Mouse (Mus musculus) limb, embryonic 14.5 days (tissue): ENCODE data around the gene Otulin. TPM values are rescaled to one million over a fixed set of nuclear protein-coding genes. Genes with fewer than 3 reads are reported as not detected.

Experiments
- ATAC-seq: fragments of 200-750 bp; cut with Nextera tagmentation; 2 replicates; pipeline ENCODE4 v1.8.0; 2017; ENCODE audit warnings: low read depth, moderate number of reproducible peaks, moderate TSS enrichment; ENCODE audit not compliant: low FRiP score
- DNase-seq: peaks from one replicate; pipeline ENCODE4 v3.0.0-alpha.2; 2015; ENCODE audit warnings: low spot score
- H3K27ac ChIP-seq: fragments of 300-500 bp; sonication (generic); replicated peaks from 2 replicates; pipeline ENCODE4 v1.5.1; 2014; ENCODE audit warnings: low read depth, mild to moderate bottlenecking, low read length, moderate library complexity, mixed read lengths
- H3K27me3 ChIP-seq: fragments of 300-500 bp; sonication (generic); 2 replicates; pipeline ENCODE4 v1.6.1; 2014; ENCODE audit warnings: low read length, mixed read lengths; ENCODE audit not compliant: control insufficient read depth, insufficient read depth
- H3K36me3 ChIP-seq: fragments of 300-500 bp; sonication (generic); 2 replicates; pipeline ENCODE4 v1.6.1; 2014; ENCODE audit warnings: mild to moderate bottlenecking, low read length, moderate library complexity, mixed read lengths; ENCODE audit not compliant: control insufficient read depth, insufficient read depth
- H3K4me1 ChIP-seq: fragments of 300-500 bp; sonication (generic); 2 replicates; pipeline ENCODE4 v1.6.1; 2014; ENCODE audit warnings: antibody characterized with exemption, low read length, mixed read lengths; ENCODE audit not compliant: control insufficient read depth, insufficient read depth
- H3K4me2 ChIP-seq: fragments of 300-500 bp; sonication (generic); replicated peaks from 2 replicates; pipeline ENCODE4 v1.6.1; 2014; ENCODE audit warnings: low read depth, mild to moderate bottlenecking, low read length, moderate library complexity; ENCODE audit not compliant: severe bottlenecking
- H3K4me3 ChIP-seq: fragments of 300-500 bp; sonication (generic); replicated peaks from 2 replicates; pipeline ENCODE4 v1.5.1; 2014; ENCODE audit warnings: low read length
- H3K9ac ChIP-seq: fragments of 300-500 bp; sonication (generic); 2 replicates; pipeline ENCODE4 v1.6.1; 2014; ENCODE audit warnings: mild to moderate bottlenecking, low read depth, low read length, moderate library complexity; ENCODE audit not compliant: severe bottlenecking
- H3K9me3 ChIP-seq: fragments of 300-500 bp; sonication (generic); 2 replicates; pipeline ENCODE4 v1.6.1; 2016; ENCODE audit warnings: low read length; ENCODE audit not compliant: control insufficient read depth
- POLR2A ChIP-seq: fragments of 200-500 bp; IDR thresholded peaks from 2 replicates; pipeline ENCODE4 v1.8.0; 2012; ENCODE audit warnings: inconsistent platforms, mild to moderate bottlenecking, moderate library complexity, borderline replicate concordance; ENCODE audit not compliant: insufficient read depth, insufficient read length; ENCODE audit errors: extremely low read depth
- WGBS: fragments of 180-500 bp; shearing (Covaris S2); extraction: QIAGEN DNeasy Blood & Tissue Kit; methylation state at CpG from one replicate; pipeline ENCODE4 v1.1.7; 2014; 5-methylcytosine and 5-hydroxymethylcytosine counted together
- polyA plus RNA-seq, 2 experiments: library from polyadenylated mRNA; depleted of rRNA in 1 of 2; stranded (reverse) in 1 of 2; unstranded in 1 of 2; fragments of >200 nt; fragmentation: Nextera tagmentation in 1 of 2; extraction: Ambion mirVana in 1 of 2; gene quantifications; 2 replicates each; pipeline versions ENCODE4 v1.2.1 to v1.2.3; 2012 to 2014

The Otulin gene
- polyA plus RNA-seq, 2 experiments = 25.7 to 43.0 TPM

DNA sequence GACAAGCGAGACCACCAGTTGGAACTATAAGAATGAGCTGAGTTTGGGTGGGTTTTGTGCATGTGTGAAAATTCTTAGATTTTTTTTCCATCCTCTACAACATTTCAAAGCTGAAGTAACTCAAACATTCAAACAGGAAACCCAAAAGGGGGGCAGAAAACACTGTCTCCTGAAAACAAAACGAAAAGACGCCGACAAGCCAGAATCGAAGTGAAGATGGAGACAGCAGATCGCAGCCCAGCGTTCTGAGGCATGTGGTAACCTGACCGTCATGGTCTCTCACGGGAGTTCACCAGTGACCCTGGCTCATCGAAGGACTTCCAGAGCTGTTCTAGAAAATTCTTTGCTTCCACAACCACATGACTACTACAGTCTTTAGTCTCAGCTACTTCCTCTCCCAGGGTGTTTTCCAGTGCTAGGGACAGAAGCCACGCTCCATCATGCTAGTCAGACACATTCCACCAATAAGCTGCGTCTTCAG lies 39.5 kb upstream of the Otulin start:
- 85% methylated on average over 12 of the region's 12 CpGs for WGBS
- ATAC-seq (no peak), DNase-seq (no peak)
- Histone ChIP-seq H3K4me3 (no peak overlapping the region), H3K27me3 (no peaks in the 10 kb centered on the region), H3K27ac (no peak overlapping the region), H3K4me2 (no peak overlapping the region), H3K4me1 (0 out of 2 replicates have a peak, but pooled peaks cover 3% of the 10 kb centered on the region), H3K9me3 (no peaks in the 10 kb centered on the region), H3K36me3 (no peaks in the 10 kb centered on the region), H3K9ac (no peak overlapping the region)
- no peak for TF ChIP-seq POLR2A

DNA sequence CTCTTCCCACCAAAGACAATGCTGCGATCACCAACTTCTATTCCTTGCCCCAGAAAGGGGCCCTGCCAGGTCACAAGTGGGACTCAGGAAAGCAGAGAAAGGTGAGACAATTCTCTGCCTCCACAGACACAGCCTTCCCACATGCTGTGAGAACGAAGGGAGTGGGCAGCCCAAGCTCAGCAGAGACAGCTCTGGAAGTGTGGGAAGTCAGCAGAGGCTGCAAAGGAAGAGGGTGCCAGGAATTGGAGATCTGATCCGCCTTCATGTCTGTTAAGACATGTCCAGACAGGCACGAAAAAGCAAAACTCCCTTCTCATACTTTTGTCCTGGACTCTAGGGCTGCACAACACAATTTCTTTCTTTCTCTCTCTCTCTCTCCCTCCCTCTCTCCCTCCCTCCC lies 38.8 kb upstream of the Otulin start:
- H3K4me1 ChIP-seq = 0 out of 2 replicates have a peak, but pooled peaks cover 3% of the 10 kb centered on the region

DNA sequence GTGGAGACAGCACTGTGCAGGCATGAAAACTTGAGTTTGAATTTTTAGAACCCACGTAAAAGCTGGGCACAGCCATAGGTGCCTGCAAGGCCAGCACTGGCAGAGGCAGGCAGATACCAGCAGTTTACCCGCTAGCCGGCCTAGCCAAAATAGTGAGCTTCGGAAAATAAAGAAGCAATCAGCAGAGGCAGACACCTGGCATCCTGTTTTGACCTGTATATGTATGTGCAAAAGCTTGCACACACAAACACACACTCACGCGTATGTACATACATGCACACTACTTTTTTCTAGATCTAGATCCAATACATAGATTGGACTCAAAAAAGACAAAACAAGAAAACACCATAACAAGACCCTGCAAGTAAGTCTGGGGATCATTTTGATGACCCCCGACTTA lies 38.1 kb upstream of the Otulin start:
- no peak for TF ChIP-seq POLR2A

More for the DNA sequence above, 38.8 kb upstream of the Otulin start:
- Histone ChIP-seq H3K9me3 (no peaks in the 10 kb centered on the region), H3K9ac (no peak overlapping the region), H3K4me2 (no peak overlapping the region), H3K27ac (no peak overlapping the region), H3K27me3 (no peaks in the 10 kb centered on the region), H3K36me3 (no peaks in the 10 kb centered on the region), H3K4me3 (no peak overlapping the region)
- ATAC-seq (no peak), DNase-seq (no peak)
- no peak for TF ChIP-seq POLR2A
- 63% methylated on average over 4 of the region's 4 CpGs for WGBS

DNA sequence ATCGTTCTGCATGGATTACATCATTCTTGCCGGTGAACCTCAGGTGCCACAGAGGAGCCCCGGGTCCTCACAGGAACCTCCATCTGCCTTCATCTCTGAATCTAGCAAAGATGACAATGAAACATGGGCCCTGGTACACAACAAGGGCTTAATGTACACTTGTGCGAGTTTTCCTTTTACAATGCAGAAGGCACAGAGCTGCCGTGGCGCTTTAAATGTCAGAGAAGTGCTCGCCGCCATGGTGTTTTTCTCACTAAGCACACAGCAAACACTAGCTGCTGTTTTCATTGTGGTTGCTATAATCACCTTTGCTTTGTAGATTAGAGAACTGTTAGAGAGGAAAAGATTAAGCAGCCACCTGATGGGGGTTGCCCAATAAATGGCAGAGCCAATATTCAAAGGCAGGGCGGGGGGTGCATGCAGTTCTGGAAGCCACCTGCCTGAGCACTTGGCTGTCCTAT lies 37.5 kb upstream of the Otulin start:
- TF ChIP-seq POLR2A = no peak
- Histone ChIP-seq H3K27ac (no peak overlapping the region), H3K4me3 (no peak overlapping the region), H3K9me3 (no peaks in the 10 kb centered on the region), H3K9ac (no peak overlapping the region), H3K4me1 (0 out of 2 replicates have a peak, but pooled peaks cover 3% of the 10 kb centered on the region), H3K4me2 (no peak overlapping the region), H3K36me3 (no peaks in the 10 kb centered on the region), H3K27me3 (no peaks in the 10 kb centered on the region)
- WGBS = 75% methylated on average over 9 of the region's 9 CpGs
- DNase-seq (no peak), ATAC-seq (no peak)

More for the DNA sequence above, 38.1 kb upstream of the Otulin start:
- H3K36me3 ChIP-seq = no peaks in the 10 kb centered on the region
- H3K9ac ChIP-seq = no peak overlapping the region
- ATAC-seq (no peak), DNase-seq (no peak)
- no peak overlapping the region for H3K4me3 ChIP-seq
- 0 out of 2 replicates have a peak, but pooled peaks cover 3% of the 10 kb centered on the region for H3K4me1 ChIP-seq
- H3K4me2 ChIP-seq = no peak overlapping the region
- WGBS = 91% methylated on average over 7 of the region's 7 CpGs
- H3K9me3 ChIP-seq = no peaks in the 10 kb centered on the region
- no peaks in the 10 kb centered on the region for H3K27me3 ChIP-seq
- no peak overlapping the region for H3K27ac ChIP-seq

DNA sequence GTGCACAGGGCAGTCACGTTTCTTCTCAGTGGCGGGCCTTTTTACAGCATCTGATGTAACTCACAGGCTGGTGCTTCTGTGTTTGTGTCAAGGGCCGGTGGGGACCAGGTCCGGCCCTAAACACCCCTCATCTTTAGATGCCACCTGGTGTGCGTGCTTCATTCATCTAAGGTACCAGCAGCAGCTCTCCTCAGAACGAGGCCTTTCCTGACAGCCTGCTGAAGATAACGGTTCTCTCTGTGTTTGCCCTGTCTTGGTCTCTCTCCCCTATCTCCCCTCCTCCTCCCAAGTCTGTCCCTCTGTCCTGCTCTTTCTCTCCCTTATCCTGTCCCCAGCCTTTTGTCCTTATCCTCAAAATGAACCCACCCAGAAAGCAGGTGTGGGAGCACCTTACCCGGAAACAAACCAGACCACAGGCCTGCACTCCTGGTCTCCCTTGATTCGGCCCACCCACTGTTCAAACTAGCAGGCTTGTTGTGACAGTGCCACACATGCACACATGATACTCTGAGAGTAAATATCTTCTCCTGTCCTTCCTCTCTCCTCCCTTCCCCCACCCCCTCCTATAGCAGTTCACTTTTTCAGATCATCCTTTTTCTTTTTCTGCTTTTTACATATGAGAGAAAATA lies 36.5 kb upstream of the Otulin start:
- Histone ChIP-seq H3K4me2 (no peak overlapping the region), H3K9ac (no peak overlapping the region), H3K4me1 (0 out of 2 replicates have a peak, but pooled peaks cover 3% of the 10 kb centered on the region), H3K9me3 (no peaks in the 10 kb centered on the region), H3K27ac (no peak overlapping the region), H3K36me3 (no peaks in the 10 kb centered on the region), H3K4me3 (no peak overlapping the region), H3K27me3 (no peaks in the 10 kb centered on the region)
- ATAC-seq (no peak), DNase-seq (no peak)
- WGBS = 68% methylated on average over 9 of the region's 9 CpGs
- no peak for TF ChIP-seq POLR2A
